Mouse (Mus musculus): ENCODE results near the gene Mtss1l.

Gene Mtss1l

DNA sequence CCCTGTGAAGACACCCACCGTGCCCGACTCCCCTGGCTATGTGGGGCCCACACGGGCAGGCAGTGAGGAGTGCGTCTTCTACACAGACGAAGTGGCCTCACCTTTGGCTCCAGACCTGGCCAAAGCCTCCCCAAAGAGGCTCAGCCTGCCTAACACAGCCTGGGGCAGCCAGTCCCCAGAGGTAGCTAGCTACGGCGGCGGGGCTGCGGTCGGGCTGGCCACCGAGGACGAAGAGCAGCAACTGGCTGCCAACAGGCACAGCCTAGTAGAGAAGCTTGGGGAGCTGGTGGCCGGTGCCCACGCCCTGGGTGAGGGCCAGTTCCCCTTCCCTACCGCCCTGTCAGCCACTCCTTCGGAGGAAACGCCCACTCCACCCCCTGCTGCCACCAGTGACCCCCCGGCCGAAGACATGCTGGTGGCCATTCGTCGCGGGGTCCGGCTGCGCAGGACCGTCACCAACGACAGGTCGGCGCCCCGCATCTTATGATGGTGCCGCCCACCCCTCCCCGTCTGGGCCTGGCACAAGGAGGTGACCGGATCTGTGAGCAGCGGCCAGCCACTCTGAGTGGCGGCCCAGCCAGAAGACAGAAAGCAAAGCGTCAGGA, 17.4 kb downstream of the Mtss1l start:
- in situ Hi-C loops (cut with MboI, MseI): no loop called here

DNA sequence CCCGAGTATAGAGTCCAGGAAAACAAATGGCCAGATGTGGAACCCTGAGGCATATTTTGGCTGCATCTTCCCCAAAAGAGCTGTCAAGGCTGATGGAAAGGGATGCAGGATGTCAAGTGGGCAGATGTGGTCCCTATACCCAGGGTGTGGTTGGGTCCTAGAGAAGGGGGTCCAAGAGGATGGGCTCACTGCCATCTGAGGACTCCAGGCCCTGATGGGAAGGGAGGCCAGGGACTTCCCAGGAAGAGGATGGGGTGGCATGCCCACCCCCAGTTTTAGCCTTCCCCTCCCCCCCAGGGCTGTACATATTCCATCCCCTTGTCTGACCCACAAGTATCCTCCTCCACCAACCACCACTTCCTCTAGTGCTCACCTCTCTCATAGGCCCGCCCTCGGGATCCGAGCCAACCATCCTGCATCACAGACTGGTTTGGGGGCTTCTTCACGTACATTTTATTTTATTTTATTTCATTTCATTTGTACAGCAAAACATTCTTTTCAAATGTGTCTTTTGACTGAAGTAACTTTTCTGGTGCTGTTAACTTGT, 19.4 kb downstream of the Mtss1l start:
- in situ Hi-C loops (cut with MboI, MseI): no loop called here

DNA sequence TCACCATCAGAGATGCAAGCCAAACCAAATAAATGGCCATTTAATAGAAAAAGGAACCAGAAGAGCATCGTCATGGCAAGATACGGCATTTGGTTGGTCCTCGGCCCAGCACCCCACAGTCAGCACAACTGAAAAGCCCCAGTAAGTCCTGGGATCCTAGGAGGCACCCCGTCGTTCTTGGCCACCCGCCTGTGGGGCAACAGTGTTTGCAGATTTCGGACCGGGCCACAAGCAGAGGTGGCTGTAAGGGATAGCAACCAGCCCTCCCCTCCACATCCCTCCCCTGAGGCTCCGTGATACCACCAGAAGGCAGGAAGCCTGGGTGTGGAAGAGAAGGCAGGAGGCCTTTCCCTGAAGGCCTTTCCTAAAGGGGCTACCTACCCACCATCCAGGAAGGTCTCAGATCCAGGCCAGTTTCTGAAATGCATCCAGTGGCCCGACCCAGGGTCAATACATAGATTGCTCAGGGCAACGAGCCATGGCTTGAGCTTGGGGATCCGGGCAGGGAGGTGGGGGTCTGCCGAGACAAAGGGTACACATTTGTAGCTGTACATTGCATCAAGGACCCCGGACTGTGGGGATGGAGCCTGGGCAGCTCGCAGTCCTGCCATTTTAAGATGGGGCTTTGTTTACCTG, 20.7 kb downstream of the Mtss1l start:
- in situ Hi-C loops (cut with MboI, MseI): no loop called here

DNA sequence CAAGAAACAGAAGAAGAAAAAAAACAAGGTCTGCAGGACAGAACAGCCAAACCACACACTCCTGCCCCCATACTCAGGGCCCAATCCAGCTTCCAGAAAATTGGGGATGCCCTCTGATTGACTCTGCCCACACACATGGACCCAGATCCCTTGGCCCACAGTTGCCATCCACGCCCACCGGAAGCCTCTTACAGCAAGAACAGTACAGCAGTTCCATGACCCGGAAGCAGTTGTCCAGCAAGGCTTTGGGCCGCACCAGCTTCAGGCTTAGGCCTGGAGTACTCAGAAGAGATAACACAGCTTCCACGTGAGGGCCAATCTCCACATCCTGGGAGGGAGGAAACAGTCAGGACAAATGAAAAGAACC, 21.2 kb downstream of the Mtss1l start:
- in situ Hi-C loops (cut with MboI, MseI): no loop called here

DNA sequence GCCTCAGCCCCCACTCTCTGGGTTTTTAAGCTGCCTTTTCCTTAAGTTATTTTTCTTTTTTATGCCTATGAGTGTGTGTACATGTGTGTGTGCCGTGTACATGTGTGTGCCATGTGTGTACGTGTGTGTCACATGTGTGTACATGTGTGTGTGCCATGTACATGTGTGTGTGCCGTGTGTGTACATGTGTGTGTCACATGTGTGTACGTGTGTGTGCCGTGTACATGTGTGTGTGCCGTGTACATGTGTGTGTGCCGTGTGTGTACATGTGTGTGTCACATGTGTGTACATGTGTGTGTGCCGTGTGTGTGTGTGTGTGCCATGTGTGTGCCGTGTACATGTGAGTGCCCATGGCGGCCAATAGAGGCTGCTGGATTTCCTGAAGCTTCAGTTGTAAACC, 23.9 kb downstream of the Mtss1l start:
- in situ Hi-C loops (cut with MboI, MseI): no loop called here

DNA sequence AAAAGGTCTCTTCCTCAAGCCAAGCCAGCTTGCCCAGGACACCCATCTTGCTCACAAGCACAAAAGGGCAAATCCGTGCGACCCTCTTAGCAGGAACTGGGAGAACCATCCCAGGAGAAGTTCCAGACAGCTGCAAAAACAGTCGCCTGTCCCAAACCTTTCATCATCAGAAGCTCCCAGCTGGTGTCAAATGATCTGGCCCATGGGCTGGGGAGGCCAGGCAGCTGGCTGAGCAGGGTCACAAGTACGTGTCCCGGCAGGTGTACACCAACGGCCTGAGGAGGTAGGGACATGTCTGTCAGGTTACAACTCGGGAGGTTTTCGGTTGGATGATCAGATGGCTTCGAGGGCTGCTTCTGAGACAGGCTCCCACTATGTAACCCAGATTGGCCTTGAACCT, 25.4 kb downstream of the Mtss1l start:
- in situ Hi-C loops (cut with MboI, MseI): no loop called here

DNA sequence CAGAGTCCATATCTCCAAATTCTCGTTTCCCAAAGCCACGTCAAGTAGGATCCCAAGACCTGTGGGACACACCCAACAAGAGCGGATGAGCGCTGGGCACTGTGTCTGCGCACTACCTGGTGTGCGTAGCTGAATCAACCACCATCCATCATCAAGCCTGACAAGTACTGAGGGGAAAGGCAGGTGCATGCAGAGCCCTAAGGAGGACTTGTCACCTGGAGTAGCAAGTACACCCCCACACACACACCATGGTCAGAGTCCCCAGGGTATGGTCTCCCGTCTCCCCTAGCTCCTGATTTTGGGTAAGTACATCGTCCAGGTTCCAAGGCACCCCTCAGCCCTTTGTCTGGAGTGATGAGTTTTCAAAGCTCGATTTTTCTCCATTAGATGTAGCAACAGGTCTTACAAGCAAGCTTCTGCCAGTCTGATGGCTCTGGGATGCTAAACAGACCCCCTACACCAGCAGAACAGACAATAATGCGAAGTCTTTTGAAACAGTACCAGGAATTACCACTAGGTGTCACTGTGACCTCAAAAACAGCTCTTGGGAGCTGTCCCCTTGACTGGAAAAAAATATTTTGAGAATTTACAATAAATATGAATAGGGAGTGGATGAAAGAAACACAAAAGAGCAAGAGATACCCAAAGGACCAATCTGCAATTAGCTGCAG, 28.4 kb downstream of the Mtss1l start:
- in situ Hi-C loops (cut with MboI, MseI): no loop called here

DNA sequence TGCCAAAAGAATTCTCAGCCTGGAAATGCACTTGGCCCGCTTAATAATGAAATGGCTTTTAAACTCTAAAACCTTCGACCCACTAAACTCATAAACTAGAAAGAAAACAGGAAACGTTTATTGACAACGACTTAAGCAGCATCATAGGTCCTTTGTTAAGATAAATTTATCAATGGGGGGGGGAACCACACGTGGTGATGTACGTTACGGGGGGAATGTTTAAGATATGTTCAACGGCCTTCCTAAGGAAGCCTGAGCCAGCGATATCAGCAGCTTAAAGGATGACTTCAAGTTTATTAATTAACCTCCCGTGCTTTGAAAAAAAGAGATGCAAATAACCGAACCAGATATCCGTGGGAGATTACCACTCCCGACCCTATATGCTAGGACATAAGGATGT, 29.0 kb downstream of the Mtss1l start:
- in situ Hi-C loops (cut with MboI, MseI): no loop called here

DNA sequence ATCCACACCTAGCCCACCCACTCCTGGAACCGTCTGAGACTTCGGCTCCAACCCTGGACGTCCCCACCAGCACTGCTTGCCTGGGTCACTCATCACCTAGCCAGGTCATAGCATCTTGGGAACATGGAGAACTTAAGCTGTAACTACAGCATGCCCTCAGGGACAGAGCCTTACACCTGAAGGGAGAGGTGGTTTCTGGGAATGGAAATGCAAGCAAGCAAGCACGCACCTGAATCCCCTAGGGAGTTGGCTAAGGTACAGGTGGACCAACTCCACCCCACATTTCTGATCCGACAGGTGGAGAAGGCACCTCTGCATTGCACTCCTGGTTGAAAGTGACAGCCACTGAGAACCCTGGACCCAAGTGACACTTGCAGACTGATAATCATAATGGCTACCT, 30.2 kb downstream of the Mtss1l start:
- in situ Hi-C loops (cut with MboI, MseI): no loop called here

DNA sequence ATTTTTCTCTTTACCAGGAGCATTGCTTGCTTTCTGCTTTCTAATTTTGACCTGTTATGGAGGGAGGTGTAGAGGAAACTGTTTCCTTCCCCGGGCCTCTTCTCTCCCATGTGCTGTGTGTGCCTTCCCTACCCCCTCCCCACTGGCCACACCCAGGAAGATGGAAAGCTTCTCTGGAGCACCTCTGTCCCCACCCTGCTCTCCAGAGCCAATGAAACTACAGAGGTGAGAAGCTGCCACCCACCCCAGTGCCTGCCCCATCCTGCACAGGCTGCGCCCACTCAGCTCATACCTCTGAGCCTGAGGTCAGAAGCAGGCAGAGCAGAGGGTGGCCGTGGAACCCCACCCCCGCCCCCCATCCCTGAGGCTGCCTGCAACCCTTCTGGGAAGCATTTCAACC, 33.4 kb downstream of the Mtss1l start:
- in situ Hi-C loops (cut with MboI, MseI): no loop called here

DNA sequence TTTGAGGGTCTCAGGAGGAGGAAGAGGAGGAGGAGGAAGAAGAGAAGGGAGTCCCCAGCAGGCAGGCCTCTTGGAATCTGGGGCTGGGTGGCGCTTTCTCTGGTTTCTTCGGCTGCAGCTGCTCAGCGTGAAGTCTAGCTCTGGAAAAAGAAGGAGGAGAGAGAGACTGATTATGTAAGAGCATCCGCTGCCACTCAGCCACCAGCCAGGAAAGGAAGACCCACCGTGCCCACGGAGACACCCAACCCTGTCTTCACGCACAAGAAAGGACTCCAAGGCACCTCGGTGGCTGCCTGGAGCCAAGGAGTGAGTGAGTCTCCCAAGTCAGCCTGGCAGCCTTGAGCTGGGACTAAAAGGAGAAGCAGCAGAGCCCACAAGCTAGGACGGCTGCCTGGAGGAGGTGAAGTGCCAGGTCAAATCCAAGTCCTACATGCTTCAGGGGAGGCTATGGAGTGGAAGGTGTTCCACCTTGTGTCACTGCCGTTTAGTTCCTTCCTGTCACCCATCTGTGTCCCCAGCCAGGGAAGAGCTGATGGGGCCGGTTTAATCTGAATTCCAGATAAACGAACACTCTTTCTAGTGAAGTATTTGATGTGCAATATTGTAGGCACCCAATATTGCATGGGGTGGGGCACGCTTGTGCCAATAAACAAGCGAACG, 34.4 kb downstream of the Mtss1l start:
- in situ Hi-C loops (cut with MboI, MseI): no loop called here

DNA sequence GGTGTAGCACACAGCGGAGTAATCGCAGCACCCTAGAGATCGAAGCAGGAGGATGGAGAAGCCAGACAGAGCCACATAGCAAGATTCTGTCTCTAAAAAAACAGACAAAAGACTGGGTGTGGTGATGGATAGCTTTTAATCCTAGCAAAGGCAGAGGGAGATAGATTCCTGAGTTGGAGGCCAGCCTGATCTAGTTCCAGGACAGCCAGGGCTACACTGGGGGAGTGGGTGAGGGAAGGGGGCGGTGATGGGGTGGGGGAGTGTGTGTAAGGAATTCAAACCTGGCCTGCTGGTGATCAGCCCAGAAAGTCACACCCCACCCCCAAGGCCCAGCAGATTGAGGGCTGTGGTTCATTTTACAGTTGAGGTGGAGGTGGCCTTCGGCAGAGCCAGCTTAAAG, 34.9 kb downstream of the Mtss1l start:
- in situ Hi-C loops (cut with MboI, MseI): no loop called here

DNA sequence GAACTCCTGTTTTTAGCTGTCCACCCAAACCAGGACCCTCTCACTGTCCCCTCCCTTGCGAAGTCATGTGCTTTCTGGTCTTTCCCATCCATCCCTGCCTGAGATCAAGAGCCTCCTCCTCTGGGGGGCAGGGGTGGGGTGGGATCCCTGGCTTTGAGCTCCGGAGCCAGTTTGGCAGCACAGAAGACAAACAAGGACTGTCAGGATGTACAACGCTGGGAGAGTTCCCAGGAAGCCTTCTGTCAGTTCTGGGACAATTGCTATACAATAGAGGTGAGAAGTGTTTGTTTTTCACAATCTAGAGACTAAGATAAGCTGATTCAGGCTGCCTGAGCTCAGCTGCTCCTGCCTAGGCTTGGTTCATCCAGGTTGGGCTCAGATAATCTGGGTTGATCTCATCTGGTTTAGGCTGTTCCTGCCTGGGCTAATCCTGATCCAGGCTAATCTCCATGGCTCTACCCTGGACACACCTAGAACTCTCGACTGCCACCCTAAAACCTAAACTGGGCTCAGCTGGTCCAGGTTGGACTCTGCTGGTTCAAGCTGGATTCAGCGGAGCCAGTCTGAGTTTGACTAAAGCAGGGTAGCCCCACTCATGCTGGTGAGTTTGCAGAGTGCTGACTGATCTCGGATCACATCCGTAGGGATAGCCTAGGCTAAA, 39.1 kb downstream of the Mtss1l start:
- in situ Hi-C loops (cut with MboI, MseI): no loop called here

DNA sequence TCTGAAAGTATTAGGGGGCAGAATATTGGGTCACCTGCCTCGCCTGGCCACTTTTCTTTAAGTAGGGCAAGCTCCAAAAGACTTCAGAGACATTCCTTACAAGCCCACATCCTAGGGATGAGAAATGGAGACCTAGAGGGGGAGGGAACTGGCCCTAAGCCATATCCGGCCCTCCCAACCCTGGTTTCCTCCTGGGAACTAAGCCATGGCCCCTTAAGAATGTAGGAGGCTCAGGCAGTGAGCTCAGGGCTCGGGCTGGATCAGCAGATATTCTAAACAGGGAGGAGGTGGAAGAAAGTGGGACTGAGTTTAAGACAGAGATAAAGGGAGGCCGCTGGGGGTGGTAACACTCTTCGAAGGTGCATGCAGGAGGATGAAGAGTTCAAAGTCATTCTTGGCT, 39.9 kb downstream of the Mtss1l start:
- in situ Hi-C loops (cut with MboI, MseI): no loop called here

DNA sequence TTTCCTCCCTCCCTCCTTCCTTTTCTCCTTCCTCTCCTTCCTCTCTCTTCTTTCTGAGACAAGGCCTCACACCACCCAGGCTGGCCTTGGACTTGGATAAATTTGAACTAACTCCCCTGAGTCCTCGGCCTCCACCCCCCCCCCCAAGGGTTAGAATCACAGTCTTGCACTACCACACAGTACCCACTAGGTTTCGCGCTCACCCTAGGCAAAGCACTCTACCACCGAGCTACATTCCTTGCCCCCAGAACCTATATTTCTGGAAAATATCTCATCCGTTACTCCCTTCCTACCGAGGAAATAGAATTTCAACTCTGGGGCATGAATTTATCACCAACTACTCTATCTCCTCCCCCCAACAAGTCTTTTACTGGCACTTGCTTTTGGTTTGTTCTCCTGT, 40.7 kb downstream of the Mtss1l start:
- in situ Hi-C loops (cut with MboI, MseI): no loop called here

DNA sequence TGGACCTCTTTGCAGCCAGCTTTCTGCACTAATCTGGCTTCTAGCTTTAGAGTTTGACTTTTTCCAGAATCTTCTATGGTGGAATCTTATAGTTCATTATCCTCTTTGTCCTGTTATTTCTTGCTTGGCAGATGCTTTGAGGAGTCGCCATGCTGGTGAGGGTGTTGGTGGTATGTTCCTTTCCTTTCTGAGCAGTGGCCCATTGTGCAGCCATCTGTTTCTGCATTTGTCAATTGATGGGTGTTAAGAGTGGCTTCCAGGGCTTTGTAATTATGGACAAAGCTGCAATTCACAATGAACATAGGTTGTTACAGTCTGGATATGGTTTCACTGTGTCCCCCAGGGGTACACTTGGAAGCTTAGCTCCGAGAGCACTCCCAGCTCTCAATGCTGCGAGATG, 43.4 kb downstream of the Mtss1l start:
- in situ Hi-C loops (cut with MboI, MseI): no loop called here

DNA sequence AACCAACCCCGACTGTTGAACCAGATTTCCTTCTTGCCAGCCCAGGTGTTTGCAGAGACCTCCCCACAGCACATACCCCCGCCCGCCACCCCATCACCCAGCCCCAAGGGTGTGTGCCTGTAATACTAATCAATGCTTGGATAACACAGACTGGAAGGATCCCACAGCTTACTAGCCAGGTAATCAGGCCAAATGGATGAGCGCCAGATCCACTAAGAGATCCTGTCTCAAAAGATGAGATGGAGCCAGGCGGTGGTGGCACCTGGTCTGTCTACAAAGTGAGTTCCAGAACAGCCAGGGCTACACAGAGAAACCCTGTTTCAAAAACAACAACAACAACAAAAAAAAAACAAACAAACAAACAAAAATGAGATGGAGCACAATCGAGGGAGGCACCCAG, 46.0 kb downstream of the Mtss1l start:
- in situ Hi-C loops (cut with MboI, MseI): no loop called here

DNA sequence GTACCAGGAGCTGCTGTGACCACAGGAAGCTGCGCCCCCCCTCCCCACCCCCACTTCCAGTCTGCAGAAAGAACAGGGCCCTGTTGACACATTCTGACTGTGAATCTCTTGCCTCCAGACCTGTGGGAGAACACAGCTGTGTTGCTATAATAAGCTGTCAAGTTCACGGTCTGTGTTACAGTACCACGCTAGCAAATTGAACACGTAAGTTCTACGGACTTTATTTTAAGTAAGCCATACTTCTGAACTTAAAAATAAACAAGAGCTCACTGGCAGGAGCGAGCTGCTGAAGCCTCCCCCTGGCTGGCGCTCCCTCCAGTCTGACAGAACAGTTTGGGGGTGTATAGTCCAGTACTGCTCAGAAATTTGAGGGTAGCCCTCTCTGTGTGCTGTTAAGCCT, 51.2 kb downstream of the Mtss1l start:
- in situ Hi-C loops (cut with MboI, MseI): no loop called here

DNA sequence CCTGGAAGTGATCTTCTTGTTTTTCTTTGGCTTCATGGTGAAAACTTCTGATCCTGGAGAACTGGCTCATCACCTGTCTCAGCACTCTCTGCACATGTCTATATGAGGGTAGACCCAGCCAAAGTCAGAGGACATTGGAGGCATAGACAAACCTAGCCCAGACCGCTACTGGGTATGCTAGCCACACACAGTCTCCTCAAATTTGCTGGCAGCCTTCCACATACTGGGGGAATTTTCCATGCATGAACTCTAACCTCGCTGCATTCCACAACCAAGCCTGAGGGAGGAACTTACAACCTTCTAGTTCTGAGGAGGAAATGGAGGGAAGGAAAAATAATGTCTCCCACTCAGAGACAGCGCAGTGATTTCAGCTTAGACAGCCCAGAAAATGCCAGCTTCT, 52.8 kb downstream of the Mtss1l start:
- in situ Hi-C loops (cut with MboI, MseI): no loop called here

DNA sequence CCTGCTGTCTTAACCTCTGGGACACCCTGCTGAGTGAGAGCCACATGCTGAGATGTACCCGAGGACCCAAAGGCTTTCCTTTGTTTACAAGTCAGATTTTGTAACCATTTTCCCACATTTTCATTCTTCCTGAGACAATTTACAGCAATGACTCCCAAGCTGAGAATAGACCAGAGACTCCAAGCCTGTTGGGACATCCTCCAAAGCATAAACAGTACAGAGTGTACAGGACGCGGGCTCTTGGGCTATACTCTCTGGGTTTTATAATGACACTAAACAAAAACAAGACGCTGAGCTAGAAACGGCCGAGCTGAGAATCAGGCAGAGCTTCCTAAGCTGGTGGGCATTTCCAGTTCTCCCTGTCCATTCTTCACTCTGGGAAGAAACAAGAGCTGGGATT, 53.4 kb downstream of the Mtss1l start:
- in situ Hi-C loops (cut with MboI, MseI): no loop called here

DNA sequence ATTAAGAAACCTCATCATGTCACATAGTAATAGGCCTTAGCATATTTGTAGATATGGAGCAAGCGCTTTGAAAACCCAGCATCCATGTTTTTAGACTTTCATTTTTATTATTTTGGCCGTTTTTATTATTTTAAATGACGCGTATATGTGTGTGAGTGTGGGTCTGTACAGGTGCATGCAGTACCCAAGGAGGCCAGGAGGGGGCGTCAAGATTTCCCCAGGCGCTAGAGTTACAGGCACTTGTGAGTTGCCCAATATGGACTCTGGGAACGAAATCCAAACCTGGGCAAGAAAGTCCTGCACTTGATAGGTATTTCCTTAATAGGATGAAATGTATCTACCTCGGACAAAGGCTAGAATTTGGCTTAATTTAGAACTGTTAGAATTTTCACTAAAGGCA, 54.0 kb downstream of the Mtss1l start:
- in situ Hi-C loops (cut with MboI, MseI): no loop called here

DNA sequence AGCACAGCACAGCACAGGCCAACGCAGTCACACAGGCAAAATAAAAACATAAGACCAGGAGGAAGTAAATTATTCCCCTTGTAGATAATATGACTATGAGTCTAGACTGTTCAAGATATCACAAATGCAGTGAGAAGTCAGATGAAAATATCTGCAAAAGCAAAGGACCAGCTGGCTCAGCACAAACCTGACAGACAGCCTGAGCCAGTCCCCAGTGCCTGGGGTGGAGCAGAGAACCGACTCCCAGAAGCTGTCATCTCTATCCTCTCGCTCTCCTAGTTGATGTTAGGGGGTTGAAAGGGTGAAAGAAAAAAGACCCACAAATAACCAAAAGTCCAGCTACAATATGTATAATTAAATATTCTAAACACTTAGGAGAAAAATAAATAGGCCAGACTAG, 54.4 kb downstream of the Mtss1l start:
- in situ Hi-C loops (cut with MboI, MseI): no loop called here
